Mouse (Mus musculus) liver (tissue): ENCODE data around the gene Polr2c.
A peak's percentile ranks its signal among the peaks of the same experiment; 100 is the strongest.
"Not testable (repeated sequence)": the region's sequence is repeated elsewhere in the genome, so short reads cannot be mapped to it uniquely, and the experiment has no call there.

Experiments
- DNase-seq: peaks from one replicate; pipeline ENCODE4 v3.0.0-alpha.2; 2020; ENCODE audit warnings: mixed read lengths

Polr2c gene

DNA sequence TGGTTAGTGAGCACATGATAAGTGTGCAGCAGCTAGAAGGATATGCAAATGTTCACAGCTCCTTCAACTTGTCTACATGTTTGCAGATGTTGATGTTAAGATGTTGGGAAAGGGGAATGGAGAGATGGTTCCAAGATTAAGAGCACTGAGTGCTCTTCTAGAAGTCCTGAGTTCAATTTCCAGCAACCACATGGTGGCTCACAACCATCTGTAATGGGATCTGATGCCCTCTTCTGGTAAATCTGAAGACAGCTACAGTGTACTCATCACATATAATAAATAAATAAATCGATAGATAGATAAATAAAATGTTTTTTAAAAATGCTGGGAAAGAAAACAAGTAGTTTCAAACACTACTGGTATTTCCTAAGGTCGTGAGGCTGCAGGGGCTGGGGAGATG is 16.1 kb upstream of the Polr2c start:
- DNase-seq: no peak

DNA sequence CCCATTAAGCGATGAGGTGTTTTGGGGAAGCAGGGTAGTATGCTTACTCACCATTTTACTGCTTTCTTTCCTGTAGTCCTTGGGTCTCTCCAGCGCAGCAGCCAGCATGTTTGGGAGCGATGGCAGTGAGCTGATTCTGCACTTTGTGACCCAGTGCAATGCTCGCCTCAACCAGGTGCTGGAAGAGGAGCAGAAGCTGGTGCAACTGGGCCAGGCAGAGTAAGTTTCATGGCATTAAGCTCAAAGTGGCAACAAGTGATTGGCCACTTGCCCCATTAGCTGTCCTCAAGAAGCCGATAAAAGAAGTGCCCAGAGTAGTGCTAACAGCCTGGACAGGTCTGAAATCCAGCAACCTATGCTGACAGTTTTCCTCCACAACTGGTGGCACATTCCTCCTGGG is 7.2 kb upstream of the Polr2c start:
- DNase-seq: no peak

DNA sequence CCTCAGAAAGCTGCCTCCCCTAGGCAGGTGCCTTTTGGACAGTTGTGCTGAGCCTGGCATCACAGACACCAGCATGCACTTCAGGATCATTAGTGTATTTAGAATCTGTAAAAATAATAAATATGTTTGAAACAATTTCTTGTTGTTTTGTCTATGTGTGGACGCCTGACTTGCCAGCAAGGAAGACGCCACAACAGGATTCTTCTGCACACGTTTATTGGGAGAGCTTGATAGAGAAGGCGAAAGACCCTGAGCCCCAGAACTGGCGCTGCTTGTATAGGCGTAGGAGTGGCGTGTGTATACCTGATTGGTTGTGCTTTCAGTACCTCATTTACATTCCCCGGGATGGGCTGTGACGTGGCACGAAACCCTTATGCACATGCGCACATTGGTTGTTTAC is 2.5 kb upstream of the Polr2c start:
- DNase-seq: not testable (repeated sequence)

DNA sequence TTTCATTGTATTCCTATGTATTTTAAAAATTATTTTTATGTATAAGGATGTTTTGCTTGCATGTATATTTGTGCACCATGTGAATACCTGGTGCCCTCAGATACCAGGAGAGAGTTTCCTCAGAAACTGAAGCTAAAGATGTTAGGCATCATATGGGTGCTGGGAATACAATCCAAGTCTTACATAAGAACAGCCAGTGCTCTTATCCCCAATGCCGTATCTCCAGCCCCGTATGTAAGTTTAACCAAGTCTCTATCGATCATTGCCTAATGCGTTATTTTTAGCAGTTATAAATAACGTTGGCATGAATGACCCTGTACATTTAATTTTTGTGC is 272 bp upstream of the Polr2c start:
- no peak for DNase-seq

DNA sequence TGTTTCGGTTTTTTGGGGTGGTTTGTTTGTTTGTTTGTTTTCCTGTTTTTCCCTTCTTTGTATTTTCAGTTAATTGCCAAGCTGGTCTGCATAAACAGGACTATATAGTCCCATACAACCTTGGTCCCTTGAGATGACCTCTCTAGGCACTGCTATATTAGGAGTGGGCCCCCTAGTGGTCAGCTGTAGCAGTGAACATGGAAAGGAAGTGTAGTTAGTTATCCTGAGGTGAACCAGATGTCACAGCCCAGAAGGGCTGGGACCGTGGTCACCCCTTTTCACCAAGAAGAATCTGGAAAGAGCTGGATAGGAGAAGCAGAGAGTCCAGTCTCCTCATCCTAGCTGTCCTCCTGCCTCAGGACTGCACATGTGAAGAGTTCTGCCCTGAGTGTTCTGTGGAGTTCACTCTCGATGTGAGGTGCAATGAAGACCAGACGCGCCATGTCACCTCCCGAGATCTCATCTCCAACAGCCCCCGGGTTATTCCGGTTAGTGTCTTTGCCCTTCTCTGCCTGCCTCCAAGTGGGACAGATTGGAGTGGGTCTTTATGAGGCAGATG is 4.2 kb downstream of the Polr2c start:
- peak; percentile 82 for DNase-seq

DNA sequence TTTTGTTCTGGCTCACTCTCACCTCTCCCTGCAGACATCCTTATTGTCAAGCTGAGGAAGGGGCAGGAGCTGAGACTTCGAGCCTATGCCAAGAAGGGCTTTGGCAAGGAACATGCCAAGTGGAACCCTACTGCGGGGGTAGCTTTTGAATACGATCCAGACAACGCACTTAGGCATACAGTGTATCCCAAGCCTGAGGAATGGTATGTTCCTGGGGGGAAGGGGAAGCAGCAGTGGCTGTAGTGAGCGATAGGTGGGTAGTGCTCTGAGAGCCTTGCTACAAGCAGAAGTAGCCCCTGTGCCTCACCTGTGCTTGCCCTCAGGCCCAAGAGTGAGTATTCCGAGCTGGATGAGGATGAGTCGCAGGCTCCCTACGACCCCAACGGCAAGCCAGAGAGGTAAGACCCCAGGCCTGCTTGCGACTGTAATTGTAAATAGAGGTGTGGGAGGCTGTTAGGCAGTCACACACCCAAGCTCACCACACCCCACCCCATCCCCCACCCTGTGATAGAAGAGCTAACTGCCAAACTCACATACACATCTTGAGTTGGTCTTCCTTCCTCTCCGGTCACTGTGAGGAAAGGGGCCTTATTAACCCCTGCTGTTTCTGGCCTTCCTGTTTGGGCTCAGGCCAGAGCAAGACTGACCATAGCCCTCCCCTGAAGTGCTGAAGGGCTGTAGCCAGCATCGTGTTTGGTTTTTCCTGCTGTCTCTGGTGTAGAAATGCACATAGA is 5.4 kb downstream of the Polr2c start:
- peak; percentile 65 for DNase-seq

DNA sequence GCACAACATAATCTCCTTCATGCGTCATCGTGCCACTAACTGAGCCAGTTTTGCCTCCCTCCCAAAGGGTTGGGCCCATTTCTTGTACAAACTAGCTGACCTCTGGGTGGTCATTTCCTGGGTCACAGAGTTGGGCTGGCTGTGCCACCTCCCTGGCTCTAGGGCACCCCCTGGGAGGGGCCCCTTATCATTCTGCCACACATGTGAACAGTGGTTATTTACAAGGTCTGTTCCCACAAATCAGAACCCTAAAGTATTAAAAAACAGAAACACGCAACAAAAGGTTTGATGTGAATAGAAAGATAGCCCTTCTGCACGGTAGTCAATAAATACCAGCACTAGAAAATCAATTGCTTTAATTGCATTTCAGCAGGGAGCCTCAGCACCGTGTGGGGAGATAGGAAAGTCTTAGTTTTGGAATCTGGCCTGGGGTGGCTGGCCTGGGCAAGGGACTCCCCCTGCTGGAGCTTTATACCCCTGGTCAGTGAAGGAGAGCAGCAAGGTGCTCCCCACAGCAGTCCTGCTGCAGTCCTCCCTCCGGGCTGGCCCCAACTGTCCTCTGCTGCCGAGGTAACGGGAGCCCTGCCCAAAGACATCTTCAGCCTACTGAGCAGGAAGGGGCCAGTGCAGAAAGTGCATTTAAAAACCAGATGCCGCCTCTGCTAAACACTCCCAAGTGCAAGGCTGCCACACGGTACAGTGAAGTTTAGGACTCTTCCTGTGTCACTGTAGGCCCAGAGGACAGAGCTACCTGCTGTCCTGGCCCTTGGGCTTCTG is 6.8 kb downstream of the Polr2c start:
- DNase-seq: peak; percentile 60

DNA sequence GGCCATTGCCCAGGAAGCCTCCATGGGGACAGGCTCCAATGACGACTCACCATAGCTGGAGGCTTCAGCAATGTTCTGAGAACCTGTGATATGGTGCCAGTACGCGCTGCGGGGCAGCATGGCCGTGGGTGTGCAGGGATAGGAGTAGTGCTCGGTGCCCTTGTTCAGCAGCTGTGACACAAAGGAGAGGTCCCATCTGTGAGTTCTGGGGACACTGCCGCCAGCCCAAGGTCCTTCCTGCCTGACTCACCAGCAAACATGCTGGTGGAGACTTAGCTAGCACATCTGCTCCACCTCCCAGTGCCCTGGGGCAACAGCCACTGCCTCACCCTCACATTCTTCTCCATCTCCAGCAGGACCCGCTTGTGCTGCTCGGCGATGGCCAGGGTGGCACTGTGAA is 8.0 kb downstream of the Polr2c start:
- no peak for DNase-seq

DNA sequence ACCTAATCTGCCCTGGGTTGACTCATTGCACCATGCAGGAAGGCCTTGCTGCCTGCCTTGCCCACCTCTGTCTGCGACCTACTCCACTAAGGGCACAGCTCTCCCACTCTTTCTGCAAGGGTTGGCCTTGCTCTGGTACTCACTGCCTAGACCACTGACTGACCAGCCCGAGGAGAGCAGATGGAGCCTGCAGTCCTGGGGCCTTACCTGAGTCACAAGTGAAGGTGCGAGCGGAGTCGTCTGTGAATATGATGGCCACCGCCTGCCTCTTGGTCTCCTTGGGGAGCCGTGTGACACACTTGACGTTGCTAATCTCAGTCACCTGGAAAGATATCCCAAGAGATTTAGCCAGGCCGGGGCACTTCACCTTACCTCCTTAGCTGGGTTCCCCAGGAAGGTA is 9.7 kb downstream of the Polr2c start:
- DNase-seq: no peak

DNA sequence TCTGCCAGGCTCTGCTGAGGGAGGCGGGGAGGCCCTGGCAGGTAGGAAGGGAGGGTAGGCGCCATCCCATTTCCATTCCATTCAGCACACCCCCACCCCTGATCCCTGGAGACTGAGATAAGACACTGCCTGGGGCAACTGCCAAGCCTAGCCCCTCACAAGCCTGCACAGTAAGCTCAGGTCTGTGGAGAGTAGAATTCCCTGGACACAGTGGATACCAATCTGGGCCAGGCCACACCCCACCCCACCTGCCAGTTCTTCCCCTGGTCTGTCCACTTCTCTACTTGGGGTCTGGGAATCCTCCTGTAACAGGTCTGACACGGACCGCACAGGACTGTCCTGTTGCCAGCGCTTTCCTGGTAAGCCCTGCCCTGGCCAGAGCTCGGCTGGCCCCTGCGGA is 11.9 kb downstream of the Polr2c start:
- DNase-seq: no peak

DNA sequence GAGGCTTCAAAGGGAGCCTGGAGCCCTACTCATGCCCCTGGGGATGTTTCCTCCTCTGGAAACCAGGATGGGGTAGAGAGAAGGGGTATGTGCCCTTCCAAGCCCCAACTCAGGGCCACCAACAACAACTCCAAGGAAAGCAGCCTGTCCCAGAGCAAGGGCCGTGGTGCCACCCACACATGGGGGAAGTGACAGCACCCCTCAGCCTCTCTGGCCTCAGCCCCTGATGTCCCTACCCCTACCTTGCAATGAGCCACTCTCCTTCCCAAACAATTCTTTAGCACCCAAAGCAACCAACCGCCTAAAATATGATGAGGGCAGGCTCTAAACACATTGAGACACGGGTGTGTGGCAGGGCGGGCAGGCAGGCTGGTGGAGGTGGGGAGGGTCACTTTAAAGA is 12.8 kb downstream of the Polr2c start:
- DNase-seq: no peak

DNA sequence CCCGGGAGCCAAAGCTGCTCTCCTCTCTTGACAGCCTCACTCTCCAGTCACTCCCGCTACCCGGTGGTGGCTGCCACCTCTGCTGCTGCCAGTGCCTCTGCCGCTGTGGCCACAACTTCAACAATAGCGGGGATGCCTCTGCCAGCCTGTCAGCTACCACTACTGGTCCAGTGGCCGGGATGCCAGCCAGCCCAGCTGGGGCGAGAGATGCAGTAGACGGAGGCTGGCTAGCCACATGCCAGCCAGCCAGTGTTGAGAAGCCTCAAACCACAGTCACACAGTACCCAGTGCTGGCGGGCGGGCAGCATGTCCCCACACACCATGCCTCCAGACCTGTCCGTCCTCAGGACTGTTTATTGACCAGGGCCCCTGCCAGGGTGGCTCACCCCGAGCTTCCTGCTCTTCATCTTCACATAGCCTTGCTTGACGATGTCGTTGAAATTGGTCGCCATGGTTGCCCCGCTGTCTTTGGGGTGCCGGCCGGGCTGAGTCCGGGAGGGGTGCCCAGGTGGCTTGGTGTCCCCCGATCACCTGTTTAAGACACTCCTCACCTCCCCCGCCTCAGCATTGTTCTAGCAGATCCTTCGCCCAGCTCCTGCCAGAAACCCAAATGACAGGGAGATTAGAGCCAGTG is 13.3 kb downstream of the Polr2c start:
- no peak for DNase-seq

DNA sequence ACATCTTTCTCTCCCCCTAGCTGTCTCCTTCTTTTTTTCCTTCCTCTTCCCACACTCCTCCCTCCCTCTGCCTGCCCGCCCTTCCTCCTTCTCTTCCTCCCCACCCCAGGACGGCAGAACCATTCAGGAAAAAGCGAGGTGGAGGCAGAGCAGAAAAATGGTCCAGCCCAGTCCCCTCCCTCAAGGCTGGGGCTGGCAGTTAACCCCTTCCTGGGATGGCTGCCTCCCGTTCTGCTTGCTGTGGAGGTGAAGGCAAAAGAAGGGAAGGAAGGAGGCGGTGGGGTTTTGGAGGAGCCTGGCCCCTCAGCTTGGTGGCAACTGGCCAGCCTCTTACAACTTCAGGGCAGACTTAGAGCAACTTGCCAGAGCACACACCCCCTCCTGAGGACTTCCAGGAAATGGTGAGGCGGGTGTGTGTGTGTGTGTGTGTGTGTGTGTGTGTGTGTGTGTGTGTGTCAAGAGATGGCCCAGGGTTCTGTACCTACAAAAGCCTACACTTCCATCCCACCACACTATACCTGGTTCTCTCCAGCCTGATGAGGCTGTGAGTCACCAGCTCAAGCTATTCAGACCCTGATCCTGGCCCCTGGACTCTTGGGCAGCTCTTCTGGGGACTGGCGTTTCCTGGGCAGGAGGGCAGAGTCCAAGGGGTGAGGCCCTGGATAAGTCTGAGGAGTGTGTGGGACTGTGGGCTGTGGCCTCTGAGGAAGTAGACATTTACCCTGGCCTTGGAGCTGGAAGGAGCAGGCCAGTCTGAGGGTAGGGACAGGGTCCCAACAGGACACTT is 14.1 kb downstream of the Polr2c start:
- peak; percentile 65 for DNase-seq

DNA sequence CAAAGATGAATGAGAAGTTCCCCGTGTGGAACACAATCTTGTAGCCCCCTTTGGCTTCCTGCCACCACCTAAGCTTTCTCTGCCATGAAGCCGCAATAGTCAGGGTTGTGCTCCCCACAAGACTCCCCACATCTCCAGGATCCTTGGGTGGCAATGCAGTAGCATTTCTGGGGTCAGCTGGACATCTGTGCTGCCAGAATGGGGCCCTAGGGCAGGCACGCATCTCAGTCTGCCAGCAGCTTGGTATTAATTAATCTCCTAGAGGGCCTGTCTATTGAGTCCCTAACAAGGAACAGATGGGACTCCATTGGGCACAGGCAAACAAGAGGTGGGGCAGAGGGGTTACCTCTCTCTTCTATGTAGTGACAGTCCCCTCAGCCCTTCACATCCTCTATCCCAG is 14.9 kb downstream of the Polr2c start:
- no peak for DNase-seq

DNA sequence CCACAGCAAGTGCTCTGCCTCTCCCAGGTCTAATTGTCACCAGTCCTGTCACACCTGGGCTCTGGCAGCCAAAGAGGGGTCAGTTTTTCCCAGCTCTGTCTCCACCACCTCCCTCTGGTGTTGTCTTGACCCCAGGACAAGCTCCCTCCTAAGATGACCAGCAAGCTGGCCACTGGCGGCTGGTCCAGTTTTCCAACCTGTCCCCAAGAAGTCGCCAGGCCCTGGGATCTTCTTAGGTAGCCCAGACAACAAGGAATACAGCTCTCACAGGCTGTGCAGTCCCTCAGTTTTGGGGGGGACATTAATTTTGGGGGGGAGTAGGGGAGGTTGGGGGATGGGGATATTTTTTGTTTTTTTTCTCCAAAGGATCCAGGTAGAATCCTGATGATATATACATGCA is 15.3 kb downstream of the Polr2c start:
- no peak for DNase-seq

DNA sequence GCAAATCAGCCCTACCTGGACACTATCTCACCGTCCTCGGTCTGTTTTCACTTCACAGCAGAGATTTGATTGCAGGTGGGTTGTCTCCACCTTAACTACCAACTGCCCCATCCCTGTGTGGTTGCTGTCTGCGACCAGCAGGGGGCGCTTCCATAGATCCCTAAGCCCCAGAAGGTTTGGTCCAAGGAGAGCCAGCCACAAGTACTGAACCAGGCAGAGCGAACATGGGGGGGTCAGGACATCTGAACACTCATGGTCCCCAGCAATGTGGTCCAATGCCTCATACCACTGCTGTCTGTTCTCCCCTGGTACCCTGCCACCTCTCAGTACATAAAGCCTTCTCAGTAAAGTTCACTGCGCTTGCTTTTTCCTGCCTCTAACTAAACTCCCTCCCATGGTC is 17.1 kb downstream of the Polr2c start:
- peak; percentile 86 for DNase-seq

DNA sequence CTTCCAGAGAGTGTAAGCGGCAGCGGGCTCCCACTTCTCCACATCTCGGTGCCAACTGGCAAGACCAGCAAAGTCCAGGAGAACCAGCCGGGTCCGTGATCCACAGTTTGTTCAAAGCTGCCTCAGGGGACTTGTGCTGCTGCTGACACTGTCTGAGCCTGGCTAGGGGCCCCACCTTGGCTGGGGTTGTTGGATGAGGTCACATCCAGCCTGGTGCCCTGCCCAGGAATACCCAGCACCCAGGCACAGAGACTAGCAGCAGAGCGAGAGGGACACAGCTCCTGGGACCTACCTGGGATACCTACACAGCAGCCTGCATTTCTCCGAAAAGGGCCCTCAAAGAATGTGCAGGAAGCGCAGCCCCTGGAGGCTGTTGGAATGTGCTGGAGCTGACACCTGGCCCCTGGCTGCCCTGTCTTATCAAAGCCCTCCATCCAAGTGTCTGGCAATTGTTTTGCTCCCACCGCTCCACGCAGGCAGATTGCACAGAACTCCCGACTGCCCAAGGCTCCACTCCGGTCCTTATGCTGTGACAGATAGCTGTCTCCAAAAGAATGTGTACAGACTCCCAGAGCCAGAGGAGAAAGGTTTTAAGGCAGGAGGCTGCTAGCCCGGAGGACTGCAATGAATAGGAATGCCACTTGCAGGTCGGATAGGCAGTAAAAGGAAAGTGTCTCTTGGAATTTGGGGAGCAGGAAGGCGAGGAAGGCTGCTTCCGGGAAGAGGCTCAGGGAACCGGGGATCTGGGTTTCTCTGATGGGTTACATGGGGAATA is 18.0 kb downstream of the Polr2c start:
- DNase-seq: peak; percentile 60

DNA sequence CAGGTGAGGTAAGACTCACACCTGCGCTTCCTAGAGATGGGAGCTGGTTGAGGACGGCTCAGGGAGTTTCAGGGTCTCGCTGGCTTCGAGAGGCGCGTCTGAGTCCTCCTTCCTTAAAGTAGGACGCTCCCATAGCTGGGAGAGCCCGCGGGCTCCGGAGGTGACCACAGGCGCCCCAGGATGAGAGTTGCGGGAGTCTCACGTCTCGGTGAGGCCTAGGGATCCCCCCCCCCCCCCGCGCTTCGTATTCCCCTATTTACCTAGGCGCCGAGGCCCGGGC is 18.6 kb downstream of the Polr2c start:
- DNase-seq: no peak

DNA sequence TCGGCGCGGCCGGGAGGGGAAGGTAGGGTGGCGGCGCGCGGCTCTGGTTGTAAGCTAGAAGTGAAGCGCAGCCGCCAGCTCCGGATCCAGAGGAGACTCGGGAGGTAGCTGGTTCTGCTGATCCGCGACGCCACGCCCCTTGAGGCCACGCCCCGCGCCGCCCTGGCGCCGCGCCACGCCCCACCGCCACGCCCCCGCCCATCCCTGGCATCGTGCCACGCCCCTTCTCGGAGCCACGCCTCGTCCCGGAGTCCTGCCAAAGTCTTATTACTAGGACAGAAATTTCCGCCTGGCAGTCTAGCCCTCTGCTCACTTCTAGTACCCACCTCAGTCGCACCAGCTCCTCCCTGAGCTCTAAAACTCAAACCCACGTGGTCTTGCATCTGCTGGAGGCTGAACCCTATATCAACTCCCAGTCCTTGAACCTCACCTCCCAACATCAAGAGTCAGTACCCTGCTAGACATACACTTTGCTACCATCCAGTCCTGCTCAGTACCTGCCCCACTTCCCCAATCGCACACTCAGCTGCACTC is 19.0 kb downstream of the Polr2c start, which contains the start of gene Dok4:
TSS of gene Dok4 (minus strand) at position 134 of the 534 bp plus-strand sequence.
- DNase-seq: peak; percentile 97

DNA sequence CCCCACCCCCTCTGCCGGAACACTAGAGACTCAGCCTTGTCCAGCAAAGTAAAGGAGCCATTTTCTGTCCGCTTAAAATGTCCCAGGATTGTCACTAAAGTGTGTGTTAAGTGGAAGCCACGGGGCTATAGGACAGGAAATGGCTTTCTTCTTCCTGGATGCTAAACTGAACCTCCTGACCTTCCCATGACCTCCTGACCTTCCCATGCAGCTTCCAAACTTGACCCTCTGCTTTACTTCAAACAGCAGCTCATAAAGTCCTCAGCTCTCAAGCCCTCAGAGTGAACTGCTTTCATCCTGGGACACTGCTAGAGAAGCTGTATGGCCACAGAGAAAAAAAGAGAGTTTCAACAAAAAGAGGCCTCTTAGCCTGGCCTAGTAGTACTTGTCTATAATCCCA is 19.6 kb downstream of the Polr2c start:
- DNase-seq: no peak

DNA sequence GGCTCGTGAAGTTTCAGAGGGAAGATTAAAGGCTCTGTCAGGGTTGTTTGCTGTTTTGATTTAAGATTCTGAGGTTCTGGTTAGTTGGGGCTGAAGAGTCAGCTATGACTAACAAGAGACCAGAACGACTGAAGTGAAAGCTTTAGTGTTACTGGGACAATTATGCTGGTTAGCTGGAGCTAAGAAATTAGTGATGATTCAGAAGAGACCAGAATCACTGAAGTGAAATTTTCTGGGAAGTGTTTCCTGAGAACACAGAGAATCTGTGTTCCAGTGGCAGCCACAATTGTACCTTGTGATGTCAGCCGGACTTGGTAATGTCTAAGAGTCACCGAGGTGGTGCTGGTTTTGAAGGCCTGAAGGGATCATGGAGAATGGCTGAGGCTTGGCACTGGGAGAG is 23.5 kb downstream of the Polr2c start:
- DNase-seq: no peak

DNA sequence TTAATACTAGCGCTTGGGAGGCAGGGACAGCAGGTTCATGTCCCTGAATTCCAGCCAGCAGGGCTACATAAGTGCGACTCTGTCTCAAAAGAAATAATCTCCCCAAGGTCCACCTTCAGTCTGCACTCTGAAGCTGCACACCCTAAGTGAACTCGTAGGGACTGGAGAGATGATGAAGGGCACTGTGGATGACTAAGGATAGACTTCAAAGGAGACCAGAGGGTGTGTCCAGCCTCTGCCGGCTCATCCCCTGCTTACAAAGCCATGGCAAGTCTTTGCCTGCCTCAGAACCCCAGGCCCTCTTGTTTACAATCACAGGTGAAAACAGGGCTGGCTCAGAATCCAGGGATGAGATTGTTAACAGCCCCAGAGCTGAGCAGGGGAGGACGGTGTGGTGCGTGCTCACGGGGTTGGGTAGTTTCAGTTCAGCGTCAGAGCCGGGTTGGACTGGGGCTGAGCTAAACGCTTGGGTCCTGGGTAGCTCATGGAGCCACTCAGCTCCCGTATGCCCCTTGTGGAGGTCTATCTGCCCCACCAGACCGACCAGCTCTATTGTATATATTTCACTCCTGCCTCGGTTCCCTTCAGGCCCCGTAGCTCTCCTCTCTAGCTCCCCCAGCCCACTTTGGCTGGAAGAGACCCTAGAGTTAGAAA is 31.3 kb downstream of the Polr2c start:
- peak; percentile 52 for DNase-seq
